Mouse (Mus musculus) ES-E14 (cell line): ENCODE results near the gene Dhh.

Experiments used
- HCFC1 ChIP-seq: IDR thresholded peaks from 2 replicates; pipeline ENCODE4 v1.6.1; 2012; ENCODE audit warnings: low read length, inconsistent platforms, borderline replicate concordance; ENCODE audit not compliant: insufficient read depth
- MAFK ChIP-seq: IDR thresholded peaks from 2 replicates; pipeline ENCODE4 v1.6.1; 2014; ENCODE audit warnings: mild to moderate bottlenecking, low read depth, low read length, inconsistent platforms; ENCODE audit not compliant: insufficient read depth
- ZNF384 ChIP-seq: IDR thresholded peaks from 2 replicates; pipeline ENCODE4 v1.6.1; 2012; ENCODE audit warnings: low read depth, low read length, inconsistent platforms

- TF ChIP-seq ZNF384: no peak
- TF ChIP-seq MAFK: no peak
- no peak for TF ChIP-seq HCFC1
These were observed 29.8 kb downstream of the Dhh start for GRCm38 (mm10) chr15:98868346-98869063.
